Mouse (Mus musculus) yolk sac, embryonic 10.5 days (tissue): Measurements from ENCODE around the gene Apol11a.
"Not testable (repeated sequence)": the region's sequence is repeated elsewhere in the genome, so short reads cannot be mapped to it uniquely, and the experiment has no call there.

Source experiments
- DNase-seq: peaks from one replicate; pipeline ENCODE4 v3.0.0-alpha.2; 2017; ENCODE audit warnings: low spot score

The Apol11a gene

DNA sequence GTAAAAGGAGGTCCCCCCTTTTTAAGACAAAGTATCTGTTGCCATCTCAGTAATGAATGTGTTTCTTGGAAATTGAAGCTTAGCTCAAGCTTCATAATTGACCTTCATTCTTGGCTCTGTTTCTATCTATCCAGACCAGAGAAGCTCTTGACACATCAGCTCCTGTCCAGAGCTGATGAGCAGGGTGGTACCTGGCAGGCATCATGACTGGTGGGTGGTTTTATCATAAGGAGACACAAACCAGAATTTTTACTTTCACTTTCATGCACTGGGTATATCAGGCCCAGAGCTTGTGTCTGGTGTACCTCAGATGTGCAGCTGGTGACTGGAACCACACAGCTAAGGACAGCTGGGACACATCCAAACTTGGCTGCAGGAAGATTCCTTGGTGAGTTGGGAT is at the start of gene Apol11a:
Gene Apol11a (plus strand): TSS at position 306 of the 400 bp plus-strand sequence.
- not testable (repeated sequence) for DNase-seq

DNA sequence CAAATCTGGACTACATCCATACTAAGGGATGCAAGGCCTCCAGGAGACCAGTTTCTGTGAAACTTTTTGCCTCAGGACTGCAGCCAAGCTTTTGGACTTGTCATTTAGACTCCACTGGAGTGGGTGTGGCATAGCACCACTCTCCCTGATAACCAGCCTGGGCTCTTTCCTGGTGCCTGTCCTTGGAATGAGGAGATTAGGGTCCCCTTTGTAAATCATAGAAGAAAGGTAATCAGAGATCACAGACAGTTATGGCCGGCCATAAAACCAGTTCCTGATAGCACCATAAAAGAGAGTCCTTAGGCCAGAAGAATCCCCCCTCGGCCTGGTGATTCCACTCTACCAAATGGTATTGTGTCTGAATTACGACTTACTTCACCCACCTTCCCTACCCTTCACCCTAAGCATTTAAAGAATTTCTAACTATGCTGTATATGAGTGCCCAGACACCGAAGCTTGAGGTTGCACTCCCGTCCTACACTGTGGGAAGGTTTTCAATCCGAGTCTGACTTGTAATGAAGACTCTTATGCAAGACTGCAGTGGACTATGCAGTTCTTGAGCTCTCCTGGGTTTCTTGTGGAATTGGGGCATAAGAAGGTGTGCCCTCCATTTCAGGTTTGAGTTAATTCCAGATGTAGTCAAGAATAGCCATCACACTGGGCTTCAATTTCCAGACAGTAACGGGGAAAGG is 33.2 kb upstream of the Apol11a start:
- DNase-seq: not testable (repeated sequence)

DNA sequence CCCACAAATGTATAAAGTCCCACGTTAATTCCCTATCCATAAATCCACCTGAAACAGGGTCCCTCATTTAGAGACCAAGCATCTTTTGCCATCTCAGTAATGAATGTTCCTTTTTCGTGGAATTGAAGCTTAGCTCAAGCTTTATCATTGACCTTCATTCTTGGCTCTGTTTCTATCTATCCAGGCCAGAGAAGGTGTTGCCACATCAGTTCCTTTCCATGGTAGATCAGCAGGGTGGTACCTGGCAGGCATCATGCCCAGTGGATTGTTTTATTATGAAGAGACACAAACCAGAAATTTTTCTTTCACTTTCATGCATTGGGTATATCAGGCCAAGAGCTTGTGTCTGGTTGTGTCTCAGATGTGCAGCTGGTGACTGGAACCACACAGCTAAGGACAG is 31.4 kb upstream of the Apol11a start, which contains the start of gene Apol10a:
Gene Apol10a (plus strand): TSS at position 355 of the 400 bp plus-strand sequence.
- DNase-seq: not testable (repeated sequence)

DNA sequence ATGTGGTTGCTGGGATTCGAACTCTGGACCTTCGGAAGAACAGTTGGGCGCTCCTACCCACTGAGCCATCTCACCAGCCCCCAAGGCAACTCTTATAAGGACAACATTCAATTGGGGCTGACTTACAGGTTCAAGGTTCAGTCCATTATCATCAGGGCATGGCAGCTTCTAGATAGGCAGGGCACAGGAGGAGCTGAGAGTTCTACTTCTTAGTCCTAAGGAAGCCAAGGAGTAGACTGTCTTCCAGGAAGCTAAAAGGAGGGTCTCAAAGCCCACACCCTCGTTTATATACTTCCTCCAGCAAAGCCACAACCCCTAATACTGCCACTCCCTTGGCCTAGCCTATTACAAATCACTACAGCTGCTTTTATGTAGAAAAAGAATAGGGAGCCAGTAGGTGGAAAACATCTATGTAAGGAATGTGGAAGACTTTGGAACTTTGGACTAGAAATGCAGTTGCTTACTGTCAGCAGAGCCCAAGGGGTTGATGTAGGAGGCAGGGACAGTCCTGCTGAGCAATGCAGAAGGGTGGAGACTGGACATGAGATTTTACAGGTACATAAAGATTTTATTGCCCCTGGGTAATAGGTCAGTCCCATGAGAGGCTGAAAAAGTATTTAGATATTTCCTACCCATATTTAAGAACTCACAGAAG is 25.8 kb upstream of the Apol11a start:
- peak; percentile 8 for DNase-seq

DNA sequence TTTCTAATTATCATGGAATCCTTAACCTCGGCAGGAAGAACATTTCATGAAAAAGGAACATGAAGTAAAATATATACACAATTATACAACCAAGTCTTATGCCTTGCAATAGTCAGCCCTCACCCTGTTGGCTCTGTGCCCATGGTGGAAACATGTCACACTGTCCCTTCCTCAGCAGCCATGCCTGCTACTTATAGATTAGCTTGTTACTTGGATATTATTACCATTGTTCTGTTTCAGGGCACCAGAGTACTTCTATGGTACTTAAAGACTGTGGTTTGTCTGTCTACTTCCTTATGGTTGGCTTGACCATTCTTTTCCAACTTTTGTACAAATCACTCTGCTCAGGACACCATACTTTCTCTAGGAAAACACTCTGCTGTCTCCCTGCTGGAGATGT is 14.9 kb upstream of the Apol11a start:
- not testable (repeated sequence) for DNase-seq

DNA sequence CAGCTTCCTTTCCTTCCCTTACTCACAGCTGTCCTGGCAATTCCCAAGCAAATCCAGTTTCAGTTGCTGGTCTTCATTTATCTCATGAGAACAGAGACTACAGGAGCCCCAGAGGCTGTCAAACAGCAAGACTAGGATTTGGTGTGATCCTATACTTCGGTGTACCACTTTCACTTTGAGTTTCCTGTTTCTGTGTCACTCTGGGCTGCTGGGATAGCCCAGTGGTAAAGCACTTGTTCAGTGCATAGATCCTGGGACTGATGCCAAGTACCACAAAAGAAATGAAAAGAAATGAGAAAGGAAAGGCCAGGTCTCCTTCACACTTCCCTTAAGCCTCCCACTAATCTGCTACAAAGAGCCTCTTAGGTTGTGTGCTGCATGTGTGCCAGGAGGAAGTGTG is 13.4 kb upstream of the Apol11a start:
- DNase-seq: not testable (repeated sequence)

DNA sequence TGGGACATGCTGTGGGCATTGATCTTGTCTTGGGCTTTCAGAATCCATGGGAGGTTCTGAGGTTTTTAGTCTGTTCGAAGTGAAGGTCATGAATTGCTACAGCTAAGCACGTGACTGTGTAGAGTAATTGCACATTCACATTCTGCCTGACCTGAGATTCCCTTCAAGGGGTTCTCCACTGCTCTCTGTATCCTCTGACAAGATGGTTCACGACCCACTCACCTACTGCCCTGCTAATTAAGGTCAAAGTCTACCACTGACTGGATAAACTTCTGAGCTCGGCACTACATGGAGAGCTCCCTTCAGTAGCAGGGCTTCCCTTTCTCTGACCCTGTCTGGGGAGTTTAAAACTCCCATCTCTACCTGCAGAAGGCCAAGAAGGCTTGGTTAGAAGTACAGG is 12.5 kb downstream of the Apol11a start:
- DNase-seq: not testable (repeated sequence)

DNA sequence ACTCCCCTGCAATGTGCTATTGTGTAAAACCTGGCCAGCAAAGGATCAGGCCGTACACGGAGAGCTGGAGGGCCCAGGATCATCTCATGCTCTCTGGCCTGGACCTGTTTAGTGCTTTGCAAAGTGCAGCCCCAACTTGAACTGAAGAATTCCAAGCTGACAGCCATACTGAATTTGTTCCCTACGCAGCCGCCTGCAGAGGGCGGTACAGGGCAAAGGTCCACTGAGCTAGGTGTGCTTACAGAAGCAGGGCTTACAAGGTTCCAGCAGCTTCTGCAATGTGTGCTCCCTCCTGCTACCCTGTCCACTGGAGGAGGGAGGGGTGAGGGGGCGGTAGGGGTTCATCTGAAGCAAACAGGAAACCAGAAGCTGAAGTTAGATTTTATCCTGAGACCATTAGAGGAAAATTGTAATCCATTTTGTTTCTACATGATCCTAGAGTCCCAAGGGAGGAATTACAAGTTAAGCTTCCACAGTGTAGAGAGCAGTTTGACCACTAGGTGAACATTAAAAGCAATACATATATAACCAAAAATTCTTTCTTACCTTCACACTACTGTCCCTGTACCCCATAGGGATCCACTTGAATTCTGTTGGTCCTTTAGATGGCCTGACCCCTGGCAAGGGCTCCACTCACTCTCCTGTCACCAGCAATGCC is 15.2 kb downstream of the Apol11a start:
- peak; percentile 19 for DNase-seq

DNA sequence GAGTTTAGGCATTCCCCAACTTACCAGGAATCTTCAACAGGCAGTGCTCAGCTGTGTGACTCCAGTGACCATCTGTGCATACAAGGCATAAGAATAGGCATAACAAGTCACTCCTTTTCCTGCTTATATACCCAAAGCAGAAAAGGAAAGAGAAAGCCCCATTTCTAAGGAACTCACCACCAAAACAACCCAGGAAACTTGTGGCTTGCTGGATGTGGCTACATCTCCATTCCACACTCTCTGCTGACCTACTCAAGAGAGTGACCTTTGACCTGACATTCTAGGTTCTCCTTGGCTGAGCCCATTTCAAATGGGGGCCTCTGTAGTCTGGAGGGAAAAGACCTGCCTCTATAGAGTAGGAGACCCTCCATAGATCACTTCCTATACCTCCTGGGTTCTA is 25.1 kb downstream of the Apol11a start, which contains the start of gene Apol7c:
Gene Apol7c (minus strand): TSS at position 101 of the 400 bp plus-strand sequence.
- DNase-seq: no peak

DNA sequence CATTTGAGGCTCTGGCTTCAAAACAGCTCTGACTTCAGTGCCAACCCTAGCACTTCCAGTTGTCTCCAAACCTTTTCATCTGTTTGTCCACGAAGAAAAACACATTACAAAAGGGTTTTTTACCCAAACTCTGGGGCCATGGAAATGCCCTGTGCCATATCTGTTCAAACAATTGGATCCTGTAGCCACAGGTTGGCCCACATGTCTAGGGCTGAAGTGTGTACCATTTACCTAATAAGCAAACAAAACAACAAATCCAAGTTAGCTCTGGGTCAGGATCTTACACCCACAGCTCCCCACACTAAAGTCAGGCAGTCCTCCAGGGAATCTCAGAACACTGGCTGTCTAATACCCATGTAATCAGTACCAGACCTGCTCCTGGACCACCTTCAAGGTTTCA is 31.1 kb downstream of the Apol11a start:
- DNase-seq: not testable (repeated sequence)

DNA sequence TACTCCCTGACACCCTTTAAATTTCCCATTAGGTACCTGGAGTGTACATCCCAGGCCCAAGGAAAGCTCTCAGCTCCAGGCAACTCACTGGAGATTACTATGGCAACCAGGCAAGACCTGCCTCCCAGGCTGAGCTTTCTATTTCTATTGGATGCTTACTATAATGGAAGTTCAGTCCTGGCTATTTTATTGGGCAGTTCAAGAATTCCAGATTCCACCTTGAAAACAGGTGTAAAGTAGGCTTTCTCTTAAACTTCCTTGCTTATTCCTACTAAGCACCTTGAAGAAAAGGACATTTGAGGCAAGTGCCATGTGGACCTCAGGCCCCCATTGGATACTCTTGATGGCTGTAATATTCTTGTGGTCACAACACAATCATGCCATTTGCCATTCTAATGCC is 53.7 kb downstream of the Apol11a start, which contains the start of gene 1700025B11Rik:
Gene 1700025B11Rik (minus strand): TSS at position 101 of the 400 bp plus-strand sequence.
- DNase-seq: no peak

DNA sequence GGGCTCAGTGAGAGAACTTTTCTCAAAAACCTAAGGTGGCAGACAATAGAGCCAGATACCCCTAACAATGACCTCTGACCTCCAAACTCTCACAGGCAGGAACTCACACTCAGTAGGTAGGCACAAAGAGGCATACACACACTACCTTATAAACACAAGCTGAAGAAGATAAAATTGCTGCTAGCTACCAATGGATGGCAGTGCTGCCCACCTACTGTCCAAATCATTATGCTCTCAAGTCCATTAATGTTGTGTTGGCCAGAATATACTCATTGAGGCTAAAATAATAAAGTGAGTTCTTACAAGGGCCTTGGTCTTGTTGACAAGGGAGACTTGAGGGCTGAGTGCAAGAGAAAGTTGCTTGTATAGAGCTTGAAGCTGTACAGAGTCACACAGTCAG is 55.1 kb downstream of the Apol11a start:
- DNase-seq: no peak
